Mouse (Mus musculus): ENCODE results near the gene Cdc14b. TPM values are rescaled to one million over a fixed set of nuclear protein-coding genes. Genes with fewer than 3 reads are reported as not detected.

Cdc14b gene
- 13.4 and 16.0 TPM in 2 replicates for polyA plus RNA-seq (2014; fragmentation: Nextera tagmentation; extraction: Ambion mirVana)

GRCm38 (mm10) chr13:64274879-64275753, at the start of gene Cdc14b:
Cdc14b (minus strand) TSS chr13:64275290.
- Histone ChIP-seq H3K4me2 (ENCODE audit: low read depth) (peak within 1 kb of the TSS; percentile 85), H3K9ac (ENCODE audit: low read length) (peak within 1 kb of the TSS; percentile 63), H3K4me3 (ENCODE audit: low read depth, low read length) (peak within 1 kb of the TSS; percentile 76), H3K9me3 (ENCODE audit: control insufficient read depth, low read length) (no peaks in the 10 kb centered on the region), H3K27ac (ENCODE audit: low read depth, low read length) (0 out of 2 replicates have a peak within 1 kb of the TSS, but pooled peaks have one; percentile 23), H3K27me3 (ENCODE audit: control insufficient read depth, insufficient read depth, low read length) (no peaks in the 10 kb centered on the region), H3K36me3 (ENCODE audit: control insufficient read depth, insufficient read depth, low read length) (no peaks in the 10 kb centered on the region; the same call in 1 of the 2 replicates), H3K4me1 (ENCODE audit: control insufficient read depth, insufficient read depth, low read length) (peaks cover 3% of the 10 kb centered on the region)
- under 1% methylated on average over 57 of the region's 57 CpGs for WGBS
- peak; percentile 99 for ATAC-seq (ENCODE audit: insufficient read depth, low FRiP score, low TSS enrichment)
- DNase-seq (ENCODE audit: low spot score) = peak; percentile 91

- no peak for ATAC-seq (ENCODE audit: insufficient read depth, low FRiP score, low TSS enrichment)
- 74% methylated on average over 8 of the region's 8 CpGs for WGBS
Measured at GRCm38 (mm10) chr13:64322561-64323281, 47.6 kb upstream of the Cdc14b start.

GRCm38 (mm10) chr13:64320334-64320733, 45.2 kb upstream of the Cdc14b start:
- H3K4me1 ChIP-seq (ENCODE audit: control insufficient read depth, insufficient read depth, low read length) = no peaks in the 10 kb centered on the region
- no peak overlapping the region for H3K9ac ChIP-seq (ENCODE audit: low read length)
- no peak overlapping the region for H3K27ac ChIP-seq (ENCODE audit: low read depth, low read length)
- no peak overlapping the region for H3K4me3 ChIP-seq (ENCODE audit: low read depth, low read length)
- H3K4me2 ChIP-seq (ENCODE audit: low read depth) = no peak overlapping the region
- ATAC-seq (ENCODE audit: insufficient read depth, low FRiP score, low TSS enrichment) (no peak), DNase-seq (ENCODE audit: low spot score) (no peak)
- H3K27me3 ChIP-seq (ENCODE audit: control insufficient read depth, insufficient read depth, low read length) = no peaks in the 10 kb centered on the region
- WGBS = 80% methylated on average over 8 of the region's 8 CpGs
- H3K36me3 ChIP-seq (ENCODE audit: control insufficient read depth, insufficient read depth, low read length) = no peaks in the 10 kb centered on the region
- H3K9me3 ChIP-seq (ENCODE audit: control insufficient read depth, low read length) = no peaks in the 10 kb centered on the region

More at GRCm38 (mm10) chr13:64322561-64323281, 47.6 kb upstream of the Cdc14b start:
- no peak overlapping the region for H3K27ac ChIP-seq (ENCODE audit: low read depth, low read length)
- no peak overlapping the region for H3K4me3 ChIP-seq (ENCODE audit: low read depth, low read length)
- H3K9ac ChIP-seq (ENCODE audit: low read length) = no peak overlapping the region
- H3K9me3 ChIP-seq (ENCODE audit: control insufficient read depth, low read length) = no peaks in the 10 kb centered on the region
- H3K27me3 ChIP-seq (ENCODE audit: control insufficient read depth, insufficient read depth, low read length) = no peaks in the 10 kb centered on the region
- no peak overlapping the region for H3K4me2 ChIP-seq (ENCODE audit: low read depth)
- no peak for DNase-seq (ENCODE audit: low spot score)
- H3K4me1 ChIP-seq (ENCODE audit: control insufficient read depth, insufficient read depth, low read length) = no peaks in the 10 kb centered on the region
- H3K36me3 ChIP-seq (ENCODE audit: control insufficient read depth, insufficient read depth, low read length) = no peaks in the 10 kb centered on the region

GRCm38 (mm10) chr13:64319782-64320181, 44.7 kb upstream of the Cdc14b start:
- ATAC-seq (ENCODE audit: insufficient read depth, low FRiP score, low TSS enrichment) = no peak
- Histone ChIP-seq H3K27ac (ENCODE audit: low read depth, low read length) (no peak overlapping the region), H3K4me2 (ENCODE audit: low read depth) (no peak overlapping the region), H3K27me3 (ENCODE audit: control insufficient read depth, insufficient read depth, low read length) (no peaks in the 10 kb centered on the region), H3K4me3 (ENCODE audit: low read depth, low read length) (no peak overlapping the region), H3K4me1 (ENCODE audit: control insufficient read depth, insufficient read depth, low read length) (no peaks in the 10 kb centered on the region), H3K36me3 (ENCODE audit: control insufficient read depth, insufficient read depth, low read length) (no peaks in the 10 kb centered on the region), H3K9ac (ENCODE audit: low read length) (no peak overlapping the region), H3K9me3 (ENCODE audit: control insufficient read depth, low read length) (no peaks in the 10 kb centered on the region)
- no peak for DNase-seq (ENCODE audit: low spot score)

GRCm38 (mm10) chr13:64318355-64318754, 43.3 kb upstream of the Cdc14b start:
- Histone ChIP-seq H3K27me3 (ENCODE audit: control insufficient read depth, insufficient read depth, low read length) (no peaks in the 10 kb centered on the region), H3K4me3 (ENCODE audit: low read depth, low read length) (no peak overlapping the region), H3K27ac (ENCODE audit: low read depth, low read length) (no peak overlapping the region), H3K36me3 (ENCODE audit: control insufficient read depth, insufficient read depth, low read length) (no peaks in the 10 kb centered on the region), H3K4me1 (ENCODE audit: control insufficient read depth, insufficient read depth, low read length) (no peaks in the 10 kb centered on the region), H3K9ac (ENCODE audit: low read length) (no peak overlapping the region), H3K9me3 (ENCODE audit: control insufficient read depth, low read length) (no peaks in the 10 kb centered on the region), H3K4me2 (ENCODE audit: low read depth) (no peak overlapping the region)
- DNase-seq (ENCODE audit: low spot score) = no peak
- ATAC-seq (ENCODE audit: insufficient read depth, low FRiP score, low TSS enrichment) = no peak
- WGBS = 79% methylated on average over 2 of the region's 2 CpGs

GRCm38 (mm10) chr13:64315483-64316050, 40.5 kb upstream of the Cdc14b start:
- Histone ChIP-seq H3K27me3 (ENCODE audit: control insufficient read depth, insufficient read depth, low read length) (no peaks in the 10 kb centered on the region), H3K9ac (ENCODE audit: low read length) (no peak overlapping the region), H3K9me3 (ENCODE audit: control insufficient read depth, low read length) (no peaks in the 10 kb centered on the region), H3K4me3 (ENCODE audit: low read depth, low read length) (no peak overlapping the region), H3K36me3 (ENCODE audit: control insufficient read depth, insufficient read depth, low read length) (no peaks in the 10 kb centered on the region), H3K27ac (ENCODE audit: low read depth, low read length) (no peak overlapping the region), H3K4me2 (ENCODE audit: low read depth) (no peak overlapping the region), H3K4me1 (ENCODE audit: control insufficient read depth, insufficient read depth, low read length) (0 out of 2 replicates have a peak, but pooled peaks cover 3% of the 10 kb centered on the region)
- peak; percentile 24 for DNase-seq (ENCODE audit: low spot score)
- WGBS = 3% methylated on average over 3 of the region's 3 CpGs
- ATAC-seq (ENCODE audit: insufficient read depth, low FRiP score, low TSS enrichment) = no peak

GRCm38 (mm10) chr13:64314041-64314440, 39.0 kb upstream of the Cdc14b start:
- H3K27ac ChIP-seq (ENCODE audit: low read depth, low read length) = no peak overlapping the region
- no peaks in the 10 kb centered on the region for H3K9me3 ChIP-seq (ENCODE audit: control insufficient read depth, low read length)
- no peaks in the 10 kb centered on the region for H3K36me3 ChIP-seq (ENCODE audit: control insufficient read depth, insufficient read depth, low read length)
- 0 out of 2 replicates have a peak, but pooled peaks cover 3% of the 10 kb centered on the region for H3K4me1 ChIP-seq (ENCODE audit: control insufficient read depth, insufficient read depth, low read length)
- H3K27me3 ChIP-seq (ENCODE audit: control insufficient read depth, insufficient read depth, low read length) = no peaks in the 10 kb centered on the region
- ATAC-seq (ENCODE audit: insufficient read depth, low FRiP score, low TSS enrichment) (no peak), DNase-seq (ENCODE audit: low spot score) (no peak)
- H3K4me3 ChIP-seq (ENCODE audit: low read depth, low read length) = no peak overlapping the region
- 70% methylated on average over 3 of the region's 3 CpGs for WGBS
- no peak overlapping the region for H3K9ac ChIP-seq (ENCODE audit: low read length)
- no peak overlapping the region for H3K4me2 ChIP-seq (ENCODE audit: low read depth)

- 0% methylated on average over 2 of the region's 2 CpGs for WGBS
- H3K9me3 ChIP-seq (ENCODE audit: control insufficient read depth, low read length) = no peaks in the 10 kb centered on the region
- no peaks in the 10 kb centered on the region for H3K27me3 ChIP-seq (ENCODE audit: control insufficient read depth, insufficient read depth, low read length)
- H3K9ac ChIP-seq (ENCODE audit: low read length) = no peak overlapping the region
- 0 out of 2 replicates have a peak, but pooled peaks cover 3% of the 10 kb centered on the region for H3K4me1 ChIP-seq (ENCODE audit: control insufficient read depth, insufficient read depth, low read length)
- H3K36me3 ChIP-seq (ENCODE audit: control insufficient read depth, insufficient read depth, low read length) = no peaks in the 10 kb centered on the region
- no peak for DNase-seq (ENCODE audit: low spot score)
- H3K4me3 ChIP-seq (ENCODE audit: low read depth, low read length) = peak overlapping the region; percentile 70
- no peak overlapping the region for H3K27ac ChIP-seq (ENCODE audit: low read depth, low read length)
- ATAC-seq (ENCODE audit: insufficient read depth, low FRiP score, low TSS enrichment) = peak; percentile 40; the same call in 1 of the 2 replicates
- H3K4me2 ChIP-seq (ENCODE audit: low read depth) = peak overlapping the region; percentile 52
Measured at GRCm38 (mm10) chr13:64312916-64313289, 37.8 kb upstream of the Cdc14b start.

All from neural tube, embryonic 11.5 days (tissue).